Mouse (Mus musculus): Measurements from ENCODE around the gene Tbck.

DNA sequence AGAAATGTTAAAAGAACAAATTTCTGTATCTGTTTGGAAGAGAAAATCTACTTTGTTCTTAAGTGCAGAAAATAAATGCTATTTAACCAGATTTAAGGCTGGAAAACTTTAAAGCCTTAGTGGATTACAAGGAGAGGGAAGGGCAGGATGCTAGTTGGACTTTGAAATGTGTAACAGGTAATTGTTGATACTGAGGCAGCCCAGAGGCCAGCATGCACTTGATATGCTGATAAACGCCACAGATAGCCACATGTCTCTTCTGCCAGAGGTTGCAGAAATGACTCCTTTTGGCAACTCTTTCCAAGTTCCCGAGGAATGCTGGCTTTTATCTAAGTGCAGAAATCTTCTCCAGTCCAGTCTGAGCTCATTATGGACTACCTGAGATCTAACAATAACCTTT, 6.5 kb upstream of the Tbck start:
- TF ChIP-seq POLR2A (IDR thresholded peaks at IDR 0.05; ENCODE audit: insufficient read length, low read depth), result no peak
- TF ChIP-seq MYOG (IDR thresholded peaks at IDR 0.05; ENCODE audit: control insufficient read depth in 1 of 3, insufficient read depth in 1 of 3, insufficient read length in 2 of 3, low read depth in 2 of 3), result no peak
- no peak for TF ChIP-seq TCF12 (IDR thresholded peaks at IDR 0.05; ENCODE audit: insufficient read depth, poor library complexity, severe bottlenecking)
